Mouse (Mus musculus) adrenal gland, adult (tissue): ENCODE data around the gene Ryr2.
"Not testable (repeated sequence)": the region's sequence is repeated elsewhere in the genome, so short reads cannot be mapped to it uniquely, and the experiment has no call there.

ENCODE experiments used
- DNase-seq, 2 experiments: peaks; one replicate each; pipeline ENCODE4 v3.0.0; 2022 to 2023; ENCODE audit warnings: low spot score in 1 of 2; ENCODE audit not compliant: inconsistent age in 2 of 2

Ryr2 gene

DNA sequence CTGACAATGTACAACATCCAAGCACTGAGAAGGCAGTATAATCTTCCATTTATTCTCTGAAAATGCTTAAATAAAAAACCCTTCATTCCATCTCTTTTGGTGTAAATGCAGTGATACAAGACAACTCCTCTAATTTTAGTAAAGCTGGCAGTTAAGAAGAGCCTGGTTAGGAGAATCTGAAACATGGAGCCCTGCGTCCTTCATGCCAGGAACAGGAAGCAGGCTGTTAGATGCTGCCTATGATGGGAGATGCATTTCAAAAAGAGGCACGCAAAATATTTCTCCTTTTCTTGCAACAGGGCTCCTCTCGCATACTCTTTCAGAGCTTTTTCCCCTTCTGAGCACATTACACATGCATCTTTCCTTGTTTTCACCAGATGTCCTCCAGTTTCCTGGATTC, 215.6 kb downstream of the Ryr2 start:
- DNase-seq, result no peak

DNA sequence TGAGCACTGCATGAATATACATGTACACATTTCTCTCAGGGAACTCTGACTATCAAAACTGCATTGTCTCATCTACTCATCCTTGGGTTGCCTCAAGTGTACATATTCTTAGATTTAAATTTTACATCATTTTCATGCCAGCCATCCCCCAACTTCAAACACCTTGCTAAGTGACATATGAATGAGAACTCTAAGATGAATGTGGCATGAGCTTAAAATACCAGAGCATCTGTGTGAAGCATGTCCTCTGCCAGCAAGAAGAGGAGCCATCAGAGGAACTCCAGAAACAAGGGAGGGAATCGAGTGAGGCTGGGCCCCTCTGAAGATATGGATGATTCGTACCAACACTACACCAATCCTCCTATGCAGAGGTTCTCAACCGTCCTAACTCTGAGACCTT, 222.6 kb downstream of the Ryr2 start:
- no peak for DNase-seq

DNA sequence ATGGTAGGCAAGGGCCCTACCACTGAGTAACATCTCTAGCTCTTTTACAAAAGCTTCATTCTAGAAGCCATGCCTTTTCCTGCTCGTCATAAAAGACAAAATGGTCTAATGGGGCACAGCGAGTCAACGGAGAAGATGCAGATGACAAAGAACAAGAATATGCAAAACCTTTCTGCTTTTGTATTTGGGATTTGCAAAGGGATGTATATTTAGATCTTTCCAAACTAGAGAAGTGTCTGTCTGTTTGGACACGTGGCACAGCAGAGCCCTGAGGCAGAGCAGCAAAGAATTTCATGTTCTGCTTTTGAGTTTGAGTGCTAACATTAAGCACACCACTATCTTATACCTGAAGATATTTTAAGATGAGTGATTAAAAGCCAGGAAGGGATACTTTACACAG, 224.4 kb downstream of the Ryr2 start:
- DNase-seq, result no peak

- no peak for DNase-seq
Measured at GRCm38 (mm10) chr13:11880503-11881227, 226.1 kb downstream of the Ryr2 start.

GRCm38 (mm10) chr13:11879037-11879436, 227.7 kb downstream of the Ryr2 start:
- DNase-seq, result no peak

GRCm38 (mm10) chr13:11874852-11875251, 231.9 kb downstream of the Ryr2 start:
- DNase-seq, result peak in 1 of 2 experiments; percentile 60

- DNase-seq, result no peak
Measured at GRCm38 (mm10) chr13:11869971-11870370, 236.8 kb downstream of the Ryr2 start.

- DNase-seq, result no peak
Measured at GRCm38 (mm10) chr13:11869486-11869885, 237.3 kb downstream of the Ryr2 start.

DNA sequence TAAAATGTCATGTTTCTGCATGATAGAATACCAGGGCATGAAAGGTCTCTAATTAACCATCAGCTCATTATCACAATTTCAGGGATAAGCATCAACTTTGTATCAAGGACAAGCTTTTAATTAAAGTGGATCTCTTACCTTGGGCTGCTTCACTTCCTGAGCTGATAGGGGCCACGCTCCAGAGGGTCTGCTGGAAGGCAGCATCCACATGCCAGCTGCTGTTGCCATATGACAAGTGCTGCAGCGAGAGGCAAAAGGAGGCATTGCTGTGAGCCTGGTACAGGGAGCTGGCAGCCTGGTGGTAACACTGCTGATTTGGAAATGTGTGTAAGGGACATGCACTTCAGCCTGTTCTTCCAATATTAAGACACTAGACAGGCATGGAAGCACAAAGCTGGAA, 237.8 kb downstream of the Ryr2 start:
- no peak for DNase-seq

DNA sequence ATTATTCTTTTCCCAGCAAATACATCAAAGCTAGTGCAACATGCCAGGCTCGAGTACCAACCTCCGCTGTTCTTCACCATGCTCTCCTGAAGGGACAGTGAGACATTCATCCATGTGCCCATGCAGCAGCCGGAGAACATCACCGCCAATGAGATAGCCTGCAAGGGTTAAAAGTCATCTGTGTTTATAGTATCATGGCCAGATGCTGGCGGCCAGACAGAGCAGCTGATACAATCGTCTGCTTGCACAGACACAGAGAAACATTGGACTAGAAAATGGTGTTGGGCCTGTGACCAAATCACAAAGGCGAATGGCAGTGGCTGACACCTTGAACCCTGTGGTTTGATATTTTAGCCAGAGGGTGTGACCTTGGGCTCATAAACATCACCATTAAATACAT, 238.7 kb downstream of the Ryr2 start:
- no peak for DNase-seq

- peak; percentile 8 to 58 for DNase-seq
Measured at GRCm38 (mm10) chr13:11865261-11865660, 241.5 kb downstream of the Ryr2 start.

DNA sequence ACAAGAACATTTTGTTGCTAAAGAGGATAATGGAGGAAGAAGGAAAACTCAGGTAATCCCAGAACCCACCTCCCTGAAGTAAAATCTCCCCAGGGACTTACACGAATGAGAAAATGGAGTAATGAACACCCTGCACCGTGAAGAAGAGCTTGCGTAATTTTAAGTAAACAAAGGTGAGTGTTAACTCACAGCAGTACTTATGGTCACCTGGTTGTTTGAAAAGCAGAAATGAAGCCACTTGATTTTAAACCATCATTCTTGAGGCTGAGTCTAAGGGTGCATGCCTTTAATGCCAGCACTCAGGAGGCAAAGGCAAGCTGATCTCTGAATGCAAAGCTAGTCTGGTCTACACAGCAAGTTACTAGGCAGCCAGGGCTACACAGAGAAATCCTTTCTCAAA, 255.1 kb downstream of the Ryr2 start:
- DNase-seq, result no peak

DNA sequence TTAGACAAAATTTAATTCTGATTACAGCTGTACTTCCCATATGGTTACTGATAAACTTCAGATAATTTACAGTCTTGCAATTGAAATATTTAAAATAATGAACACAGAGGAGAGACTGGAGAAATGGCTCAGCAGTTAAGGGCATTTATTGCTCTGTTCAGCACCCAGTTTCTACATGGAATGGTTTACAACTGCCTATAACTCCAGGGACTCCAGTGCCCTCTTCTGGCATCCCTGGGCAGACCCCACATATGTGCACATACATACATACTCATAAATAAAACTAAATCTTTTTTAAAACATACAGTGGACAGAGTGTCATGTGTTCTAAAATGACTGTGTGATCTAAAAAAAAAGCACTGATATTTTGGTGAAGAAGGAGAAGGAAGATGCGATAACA, 262.9 kb downstream of the Ryr2 start:
- no peak for DNase-seq

- DNase-seq, result no peak
Measured at GRCm38 (mm10) chr13:11837870-11838269, 268.9 kb downstream of the Ryr2 start.

DNA sequence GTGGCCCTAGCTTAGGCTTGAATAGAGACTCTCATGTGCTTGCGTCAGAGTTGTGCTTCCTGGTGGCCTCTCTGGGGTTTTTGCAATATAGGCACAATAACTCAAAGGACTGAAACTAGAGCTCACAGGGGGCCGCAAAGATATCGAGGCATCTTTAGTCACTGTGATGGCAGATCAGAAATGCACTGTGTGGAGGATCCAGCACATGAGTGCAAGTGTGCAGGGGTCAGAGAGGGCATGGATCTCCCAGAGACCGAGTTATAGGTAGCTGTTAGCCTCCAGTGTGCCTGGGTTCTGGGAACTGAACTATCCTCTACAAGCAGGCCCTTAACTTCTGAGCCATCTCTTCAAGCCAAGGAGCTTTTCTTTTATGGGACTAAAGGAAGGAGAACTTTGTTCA, 269.6 kb downstream of the Ryr2 start:
- DNase-seq, result no peak

DNA sequence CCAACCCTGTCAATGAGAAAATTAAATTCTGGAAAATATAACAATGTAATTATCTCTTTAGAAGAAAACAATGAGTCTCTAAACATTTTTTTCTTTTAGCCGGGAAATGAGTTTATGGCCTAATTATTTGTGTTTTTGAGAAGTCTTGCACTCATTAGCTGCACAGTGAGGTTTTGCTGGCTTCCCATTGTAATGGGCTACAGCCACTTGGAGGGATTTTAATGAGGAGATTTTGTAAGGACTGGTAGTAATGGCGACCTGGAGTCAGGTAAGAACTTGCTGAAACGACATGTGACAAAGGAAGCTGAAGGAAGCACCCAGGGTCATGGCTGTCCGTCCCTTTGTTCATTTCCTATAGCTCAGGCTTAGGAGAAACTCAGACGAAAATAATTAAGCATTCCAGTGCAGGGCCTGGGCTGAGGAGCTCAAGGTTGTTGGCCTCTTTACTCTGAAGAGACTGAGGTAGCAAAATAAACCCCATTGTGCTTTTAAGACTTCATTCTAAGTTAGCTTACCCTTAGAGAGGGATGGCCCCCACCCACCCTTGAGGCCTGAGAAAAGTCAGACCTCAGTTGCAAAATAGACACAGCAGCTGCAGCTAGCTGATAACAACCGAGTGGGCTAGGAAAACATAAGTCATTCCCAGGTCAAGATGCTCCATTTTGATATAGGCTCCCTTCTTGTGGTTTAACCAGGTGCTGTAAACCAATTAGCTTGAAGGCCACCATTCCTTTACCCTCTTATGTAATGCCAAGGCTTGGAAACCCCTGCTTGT, 270.3 kb downstream of the Ryr2 start:
- DNase-seq, result peak in 1 of 2 experiments; percentile 20

- DNase-seq, result no peak
Measured at GRCm38 (mm10) chr13:11831210-11831609, 275.5 kb downstream of the Ryr2 start.

DNA sequence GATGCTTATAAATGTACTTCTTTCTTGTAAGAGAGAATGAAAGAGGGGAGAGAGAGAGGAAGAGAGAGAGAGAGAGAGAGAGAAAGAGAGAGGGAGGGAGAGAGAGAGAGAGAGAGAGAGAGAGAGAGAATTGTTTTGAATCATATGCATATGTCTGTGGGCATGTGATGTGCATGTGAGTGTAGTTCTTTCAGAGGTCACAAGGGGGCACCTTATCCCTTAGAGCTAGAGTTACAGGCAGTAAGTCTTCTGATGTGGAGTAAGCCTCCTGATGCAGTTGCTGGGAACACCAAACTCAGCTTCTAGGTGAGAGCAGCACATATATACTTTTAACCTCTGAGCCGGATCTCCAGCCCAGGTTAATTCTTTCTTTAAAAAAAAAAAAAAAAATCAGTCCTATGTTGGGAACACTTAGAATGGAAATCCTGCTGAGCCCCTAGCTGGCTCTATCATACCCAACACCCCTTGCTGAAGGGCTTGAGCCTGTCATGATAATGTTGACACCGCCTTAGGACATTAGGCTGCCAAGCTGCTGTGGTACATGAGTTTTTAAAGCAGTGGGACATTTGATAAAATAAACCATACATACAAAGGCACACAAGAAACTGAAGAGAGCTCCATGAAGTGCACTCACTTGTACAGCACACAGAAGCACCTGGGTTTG, 281.1 kb downstream of the Ryr2 start:
- no peak for DNase-seq

- DNase-seq, result no peak
Measured at GRCm38 (mm10) chr13:11818723-11819122, 288.0 kb downstream of the Ryr2 start.

GRCm38 (mm10) chr13:11809365-11809764, 297.4 kb downstream of the Ryr2 start:
- not testable (repeated sequence) for DNase-seq

- DNase-seq, result no peak
Measured at GRCm38 (mm10) chr13:11792536-11792935, 314.2 kb downstream of the Ryr2 start.

DNA sequence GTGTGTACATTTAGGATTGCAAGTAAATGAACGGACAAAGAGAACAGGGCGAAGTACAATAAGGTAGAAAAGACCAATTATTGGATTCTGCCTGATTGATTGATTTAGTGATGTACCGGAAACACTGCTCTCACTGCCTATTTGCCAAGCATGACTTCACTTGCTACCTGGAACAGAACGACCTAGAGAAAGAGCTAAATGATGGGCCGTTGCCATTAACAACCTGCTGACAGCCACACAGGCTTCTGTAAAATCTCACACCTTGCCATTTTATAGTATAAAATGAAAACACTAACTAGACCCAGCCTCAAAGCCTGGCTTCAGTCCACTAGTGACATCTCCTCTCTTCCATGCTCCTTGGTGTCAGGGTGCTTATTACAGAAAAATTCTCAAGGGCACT, 316.2 kb downstream of the Ryr2 start:
- DNase-seq, result no peak
